Mouse (Mus musculus) stomach, postnatal 0 days (tissue): ENCODE results near the gene Tns4. TPM values are rescaled to one million over a fixed set of nuclear protein-coding genes. Genes with fewer than 3 reads are reported as not detected.
A peak's percentile ranks its signal among the peaks of the same experiment; 100 is the strongest.

Source experiments
- ATAC-seq: fragments of 200-750 bp; cut with Nextera tagmentation; 2 replicates; pipeline ENCODE4 v1.8.0; 2017; ENCODE audit not compliant: low FRiP score, low TSS enrichment
- DNase-seq: peaks from one replicate; pipeline ENCODE4 v3.0.0-alpha.2; 2016; ENCODE audit warnings: low spot score
- H3K27ac ChIP-seq: fragments of 300-500 bp; sonication (generic); replicated peaks from 2 replicates; pipeline ENCODE4 v1.5.1; 2014; ENCODE audit warnings: mild to moderate bottlenecking, control low read depth
- H3K27me3 ChIP-seq: fragments of 300-500 bp; sonication (generic); 2 replicates; pipeline ENCODE4 v1.6.1; 2014; ENCODE audit warnings: low read length; ENCODE audit not compliant: control insufficient read depth, insufficient read depth
- H3K36me3 ChIP-seq: fragments of 300-500 bp; sonication (generic); 2 replicates; pipeline ENCODE4 v1.6.1; 2014; ENCODE audit warnings: low read length, mixed read lengths; ENCODE audit not compliant: control insufficient read depth, insufficient read depth
- H3K4me1 ChIP-seq: fragments of 300-500 bp; sonication (generic); replicated peaks from 2 replicates; pipeline ENCODE4 v1.6.1; 2014; ENCODE audit warnings: antibody characterized with exemption; ENCODE audit not compliant: control insufficient read depth, insufficient read depth
- H3K4me2 ChIP-seq: fragments of 300-500 bp; sonication (generic); replicated peaks from 2 replicates; pipeline ENCODE4 v1.6.1; 2014; ENCODE audit warnings: low read depth, mild to moderate bottlenecking, control low read depth, moderate library complexity
- H3K4me3 ChIP-seq: fragments of 300-500 bp; sonication (generic); 2 replicates; pipeline ENCODE4 v1.5.1; 2014; ENCODE audit warnings: low read depth, low read length, control low read depth
- H3K9ac ChIP-seq: fragments of 300-500 bp; sonication (generic); 2 replicates; pipeline ENCODE4 v1.6.1; 2014; ENCODE audit warnings: mild to moderate bottlenecking, low read length, control low read depth, mixed read lengths
- H3K9me3 ChIP-seq: fragments of 300-500 bp; sonication (generic); 2 replicates; pipeline ENCODE4 v1.6.1; 2016; ENCODE audit warnings: low read length; ENCODE audit not compliant: control insufficient read depth
- CTCF ChIP-seq: IDR thresholded peaks from 2 replicates; pipeline ENCODE4 v1.5.1; 2016; ENCODE audit warnings: antibody characterized with exemption, low read depth, mild to moderate bottlenecking, moderate library complexity
- EP300 ChIP-seq: optimal IDR thresholded peaks from 2 replicates; pipeline ENCODE3; 2016; ENCODE audit warnings: antibody characterized with exemption
- WGBS: fragments of 180-500 bp; shearing (Covaris S2); extraction: QIAGEN DNeasy Blood & Tissue Kit; methylation state at CpG from one replicate; pipeline ENCODE4 v1.1.7; 2014; 5-methylcytosine and 5-hydroxymethylcytosine counted together
- polyA plus RNA-seq: library from polyadenylated mRNA; unstranded; fragments of >200 nt; fragmentation: Nextera tagmentation; extraction: Ambion mirVana; gene quantifications from 2 replicates; pipeline ENCODE4 v1.2.1, GENCODE M21; 2015

The Tns4 gene
- polyA plus RNA-seq, 1 experiment from 2014 or later = 0.82 TPM

DNA sequence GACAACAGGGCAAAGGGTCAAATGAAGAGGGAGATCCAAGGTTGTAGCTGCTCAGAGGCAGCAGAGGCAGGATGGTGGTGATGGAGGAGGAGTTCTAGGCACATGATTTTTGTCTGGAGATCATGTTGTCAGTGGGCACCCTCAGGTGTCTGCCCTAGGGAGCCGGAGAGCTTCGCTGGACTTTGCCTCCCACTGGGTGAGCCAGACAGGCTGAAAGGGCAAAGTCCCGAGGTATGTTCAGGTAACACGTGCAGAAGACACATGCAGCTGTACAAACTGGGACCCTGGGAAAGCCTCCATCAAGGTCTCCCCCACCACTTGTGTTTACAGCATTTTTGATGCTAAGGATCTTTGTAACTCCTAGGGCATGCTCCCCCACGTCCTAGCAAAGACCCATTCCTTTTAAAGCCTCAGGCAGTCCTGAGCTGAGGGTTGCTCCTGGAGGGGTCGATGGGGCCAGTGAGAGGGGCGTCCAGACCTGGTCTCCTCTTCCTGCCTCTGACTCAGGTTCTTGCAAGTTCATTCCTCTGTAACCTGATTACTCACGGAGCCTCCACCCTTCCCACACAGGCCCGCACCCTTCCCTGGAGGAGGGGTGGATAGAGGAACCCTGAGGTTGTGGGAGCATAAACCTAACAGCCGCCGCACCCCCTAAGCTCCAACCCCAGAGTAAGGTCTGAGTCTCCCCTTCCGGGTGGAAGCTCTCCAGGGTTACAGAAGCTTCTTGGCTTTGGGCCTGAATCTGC is 17.0 kb upstream of the Tns4 start:
- DNase-seq (peak; percentile 84), ATAC-seq (peak; percentile 91)
- H3K4me2 ChIP-seq = no peak overlapping the region
- no peaks in the 10 kb centered on the region for H3K27me3 ChIP-seq
- H3K9ac ChIP-seq = 0 out of 2 replicates have a peak overlapping the region, but pooled peaks have one; percentile 31
- H3K9me3 ChIP-seq = no peaks in the 10 kb centered on the region
- 38% methylated on average over 12 of the region's 12 CpGs for WGBS
- no peak overlapping the region for H3K4me3 ChIP-seq
- peak overlapping the region; percentile 81 for H3K27ac ChIP-seq
- TF ChIP-seq CTCF (no peak), EP300 (no peak)
- H3K4me1 ChIP-seq = peaks cover 9% of the 10 kb centered on the region
- H3K36me3 ChIP-seq = no peaks in the 10 kb centered on the region

DNA sequence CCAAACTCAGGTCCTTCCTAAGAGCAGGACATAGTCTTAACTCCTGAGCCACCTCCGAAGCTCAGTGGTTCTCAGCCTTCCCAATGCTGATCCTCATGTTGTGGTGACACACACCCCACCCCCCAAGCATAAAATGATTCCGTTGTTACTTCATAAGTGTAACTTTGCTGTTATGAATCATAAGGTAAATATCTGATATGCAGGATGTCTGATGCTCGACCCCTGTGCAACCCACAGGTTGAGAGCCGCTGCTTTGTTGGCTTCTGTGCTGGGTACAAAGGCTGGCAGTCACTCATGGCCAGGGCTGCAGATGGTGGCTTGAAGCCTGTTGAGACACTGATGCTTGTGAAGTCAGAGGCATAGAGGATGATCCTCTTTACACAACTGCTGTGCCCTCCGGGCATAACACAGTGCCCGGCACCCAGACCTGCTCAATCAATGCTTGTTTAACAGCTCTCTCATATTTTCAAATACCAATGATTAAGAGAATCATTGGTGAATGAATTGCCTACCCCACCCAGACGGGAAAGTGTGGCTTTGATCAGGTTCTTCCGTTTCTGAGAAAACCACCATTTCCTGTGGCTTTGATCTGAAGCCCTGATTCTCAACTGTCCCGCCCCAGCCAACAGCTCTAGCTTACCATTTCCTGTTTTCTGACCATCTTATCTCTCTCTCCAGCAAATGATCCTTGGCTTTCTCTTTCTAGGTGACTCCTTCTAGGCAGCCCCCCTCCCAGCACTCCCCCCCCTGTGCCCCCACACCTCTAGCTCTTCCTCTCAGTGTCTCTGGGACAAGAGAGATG is 15.7 kb upstream of the Tns4 start:
- Histone ChIP-seq H3K4me2 (no peak overlapping the region), H3K9me3 (no peaks in the 10 kb centered on the region), H3K4me3 (no peak overlapping the region), H3K27ac (0 out of 2 replicates have a peak overlapping the region, but pooled peaks have one; percentile 81), H3K9ac (no peak overlapping the region), H3K27me3 (no peaks in the 10 kb centered on the region), H3K4me1 (peaks cover 9% of the 10 kb centered on the region), H3K36me3 (no peaks in the 10 kb centered on the region)
- no peak for TF ChIP-seq CTCF
- no peak for TF ChIP-seq EP300
- DNase-seq = no peak
- ATAC-seq = no peak
- WGBS = 57% methylated on average over 9 of the region's 9 CpGs

DNA sequence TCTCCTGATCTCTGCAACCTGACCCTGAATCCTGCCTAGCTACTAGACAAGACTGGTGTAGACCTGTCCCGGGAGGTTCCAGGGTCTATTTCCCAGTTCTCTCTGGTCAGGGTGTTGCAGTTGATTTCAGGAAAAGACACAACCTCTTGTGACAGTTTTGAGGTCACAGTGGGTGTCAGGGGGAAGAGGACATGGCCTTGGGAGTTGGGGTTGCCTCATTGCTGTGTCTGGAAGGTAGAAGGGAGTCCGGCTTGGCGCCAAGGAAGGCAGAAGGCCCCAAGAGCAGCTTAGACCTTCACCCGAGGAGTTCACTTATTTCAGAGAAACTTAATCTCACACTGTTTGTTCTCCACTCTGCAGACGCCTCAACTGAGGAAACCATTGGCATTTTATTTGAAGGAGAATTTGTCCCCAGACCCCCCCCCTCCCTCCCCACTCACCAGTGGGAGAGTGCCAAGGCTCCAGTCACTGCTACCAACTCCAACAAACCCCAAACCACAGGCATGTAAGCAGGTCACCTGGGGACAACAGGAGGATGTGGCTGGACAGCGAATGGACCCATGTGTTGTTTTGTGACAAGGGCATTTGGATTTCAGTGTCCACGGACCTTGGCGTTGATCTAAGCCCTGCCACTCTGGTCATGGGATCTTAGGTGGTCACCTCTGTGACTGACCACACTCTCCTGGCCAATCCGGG is 13.6 kb upstream of the Tns4 start:
- no peak overlapping the region for H3K4me2 ChIP-seq
- no peak for DNase-seq
- 80% methylated on average over 9 of the region's 9 CpGs for WGBS
- peaks cover 9% of the 10 kb centered on the region for H3K4me1 ChIP-seq
- ATAC-seq = no peak
- no peak for TF ChIP-seq CTCF
- no peak for TF ChIP-seq EP300
- no peak overlapping the region for H3K4me3 ChIP-seq
- H3K36me3 ChIP-seq = no peaks in the 10 kb centered on the region
- H3K9me3 ChIP-seq = no peaks in the 10 kb centered on the region
- H3K27ac ChIP-seq = no peak overlapping the region
- H3K27me3 ChIP-seq = no peaks in the 10 kb centered on the region
- no peak overlapping the region for H3K9ac ChIP-seq

DNA sequence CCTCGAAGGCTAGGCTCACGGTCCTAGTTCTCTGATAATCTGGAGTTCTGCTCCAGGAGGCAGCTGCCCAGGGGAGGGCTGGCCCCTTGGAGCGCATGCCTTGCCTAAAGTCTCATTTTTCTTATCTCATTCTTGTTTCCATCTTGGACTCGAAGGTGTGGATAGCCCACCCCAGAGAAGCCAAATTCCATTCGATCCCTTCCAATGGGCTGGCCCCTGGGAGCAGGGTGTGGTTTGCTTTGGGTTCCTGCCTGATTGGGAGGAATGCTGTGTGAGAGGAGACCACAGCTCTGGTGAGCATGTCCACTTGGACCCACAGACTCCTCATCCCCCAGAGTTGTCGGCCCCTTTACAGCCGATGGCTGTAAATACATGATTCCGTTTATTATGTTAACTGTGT is 12.6 kb upstream of the Tns4 start:
- Histone ChIP-seq H3K27me3 (no peaks in the 10 kb centered on the region), H3K9ac (no peak overlapping the region)

DNA sequence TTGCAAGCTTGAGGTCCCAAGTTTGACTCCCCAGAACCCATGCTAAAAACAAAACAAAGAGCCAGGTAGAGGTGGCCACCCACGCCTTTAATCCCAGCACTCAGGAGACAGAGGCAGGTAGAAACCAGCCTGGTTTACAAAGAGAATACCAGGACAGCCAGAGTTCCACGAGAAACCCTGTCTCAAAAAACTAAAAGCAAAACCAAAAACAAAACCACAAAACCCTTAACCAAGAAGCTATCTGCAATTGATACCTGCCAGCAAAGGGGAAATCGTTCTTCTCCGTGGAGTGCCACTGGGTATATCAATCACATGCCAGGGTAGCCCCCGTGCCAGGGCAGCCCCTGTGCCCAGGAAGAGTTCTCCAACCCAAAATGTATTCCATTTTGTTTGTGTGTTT is 11.1 kb upstream of the Tns4 start:
- Histone ChIP-seq H3K27me3 (no peaks in the 10 kb centered on the region), H3K36me3 (no peaks in the 10 kb centered on the region), H3K9ac (no peak overlapping the region), H3K4me1 (0 out of 2 replicates have a peak, but pooled peaks cover under 1% of the 10 kb centered on the region), H3K4me3 (no peak overlapping the region), H3K9me3 (no peaks in the 10 kb centered on the region), H3K27ac (no peak overlapping the region), H3K4me2 (no peak overlapping the region)
- DNase-seq = no peak
- TF ChIP-seq CTCF (no peak), EP300 (no peak)
- ATAC-seq = no peak
- WGBS = 69% methylated on average over 5 of the region's 5 CpGs

More for the DNA sequence above, 12.6 kb upstream of the Tns4 start:
- TF ChIP-seq CTCF (no peak), EP300 (no peak)
- Histone ChIP-seq H3K4me3 (no peak overlapping the region), H3K9me3 (no peaks in the 10 kb centered on the region), H3K36me3 (no peaks in the 10 kb centered on the region), H3K27ac (no peak overlapping the region), H3K4me1 (peaks cover 5% of the 10 kb centered on the region), H3K4me2 (no peak overlapping the region)
- ATAC-seq = no peak
- WGBS = 61% methylated on average over 8 of the region's 8 CpGs
- DNase-seq = no peak
